Mouse (Mus musculus) ES-E14 (cell line): ENCODE results near the gene Sirt2. TPM values are rescaled to one million over a fixed set of nuclear protein-coding genes. Genes with fewer than 3 reads are reported as not detected.

Source experiments
- DNase-seq: peaks from one replicate; pipeline ENCODE4 v3.0.0-alpha.2; 2013; ENCODE audit warnings: low read depth, low spot score
- H3K27ac ChIP-seq: 2 replicates; pipeline ENCODE4 v1.5.1; 2012; ENCODE audit warnings: low read depth, mild to moderate bottlenecking, low read length, moderate library complexity, mixed read lengths; ENCODE audit not compliant: poor library complexity, insufficient read depth, severe bottlenecking
- H3K36me3 ChIP-seq: 2 replicates; pipeline ENCODE4 v1.6.1; 2012; ENCODE audit warnings: mild to moderate bottlenecking, low read length, moderate library complexity, mixed read lengths; ENCODE audit not compliant: control insufficient read depth, poor library complexity, insufficient read depth, severe bottlenecking
- H3K4me1 ChIP-seq, 2 experiments: fragments of 150-350 bp in 1 of 2; sonication (generic) in 1 of 2; 2 replicates each; pipeline ENCODE4 v1.6.1; 2012; ENCODE audit warnings: low read length in 2 of 2, mild to moderate bottlenecking in 1 of 2, mixed read lengths in 1 of 2; ENCODE audit not compliant: control insufficient read depth in 2 of 2, insufficient read depth in 2 of 2, poor library complexity in 1 of 2
- H3K4me3 ChIP-seq, 2 experiments: fragments of 150-350 bp in 1 of 2; sonication (generic) in 1 of 2; 2 replicates each; pipeline ENCODE4 v1.5.1; 2012; ENCODE audit warnings: low read length in 2 of 2, low read depth in 1 of 2, mild to moderate bottlenecking in 1 of 2, mixed read lengths in 1 of 2; ENCODE audit not compliant: insufficient read depth in 1 of 2, poor library complexity in 1 of 2, severe bottlenecking in 1 of 2
- H3K9ac ChIP-seq: 2 replicates; pipeline ENCODE4 v1.6.1; 2012; ENCODE audit warnings: low read depth, mild to moderate bottlenecking, low read length, mixed read lengths; ENCODE audit not compliant: poor library complexity, insufficient read depth, severe bottlenecking
- H3K9me3 ChIP-seq: fragments of 150-350 bp; sonication (generic); 2 replicates; pipeline ENCODE4 v1.6.1; 2012; ENCODE audit warnings: low read depth, mild to moderate bottlenecking, low read length; ENCODE audit not compliant: control insufficient read depth, insufficient read depth
- CHD2 ChIP-seq: IDR thresholded peaks from 2 replicates; pipeline ENCODE4 v1.6.1; 2014; ENCODE audit warnings: mild to moderate bottlenecking, low read depth, low read length, inconsistent platforms
- HCFC1 ChIP-seq: IDR thresholded peaks from 2 replicates; pipeline ENCODE4 v1.6.1; 2012; ENCODE audit warnings: low read length, inconsistent platforms, borderline replicate concordance; ENCODE audit not compliant: insufficient read depth
- MAFK ChIP-seq: IDR thresholded peaks from 2 replicates; pipeline ENCODE4 v1.6.1; 2014; ENCODE audit warnings: mild to moderate bottlenecking, low read depth, low read length, inconsistent platforms; ENCODE audit not compliant: insufficient read depth
- ZC3H11A ChIP-seq: IDR thresholded peaks from 2 replicates; pipeline ENCODE4 v1.6.1; 2012; ENCODE audit warnings: low read depth, mild to moderate bottlenecking, inconsistent platforms, low read length, borderline replicate concordance
- ZNF384 ChIP-seq: IDR thresholded peaks from 2 replicates; pipeline ENCODE4 v1.6.1; 2012; ENCODE audit warnings: low read depth, low read length, inconsistent platforms
- in situ Hi-C, 2 experiments: fragments of 600-800 bp; cut with MboI; formaldehyde crosslinking; loops; one replicate each; pipeline ENCODE4 v1.15.1; 2025; ENCODE audit warnings: low sequenced_read_pairs in 2 of 2, inconsistent platforms in 1 of 2; ENCODE audit not compliant: unreplicated experiment in 2 of 2
- total RNA-seq: library from RNA; depleted of rRNA; stranded (reverse); fragments of 300-350 nt; gene quantifications from 2 replicates; pipeline ENCODE4 v1.2.3, GENCODE M21; 2012; rRNA removed

Gene Sirt2
- total RNA-seq = 11.7 and 14.8 TPM in 2 replicates

- Histone ChIP-seq H3K9me3 (no peaks in the 10 kb centered on the region), H3K36me3 (peaks cover 4% of the 10 kb centered on the region; the same call in 1 of the 2 replicates), H3K27ac (no peak within 1 kb of the TSS), H3K4me1 (peaks cover 0 to 4% of the 10 kb centered on the region in 2 experiments; a peak in 1 of 4 replicates), H3K9ac (peak within 1 kb of the TSS; percentile 76), H3K4me3 (peak within 1 kb of the TSS; percentile 82 to 90)
- DNase-seq = peak; percentile 100
- in situ Hi-C loops = no loop called here
- no peak for TF ChIP-seq ZC3H11A
- TF ChIP-seq CHD2 = peak; percentile 86
- peak; percentile 100 for TF ChIP-seq HCFC1
Measured at GRCm38 (mm10) chr7:28766173-28766879, at the start of gene Sirt2. Sirt2 (plus strand) TSS chr7:28766735.

GRCm38 (mm10) chr7:28717726-28718125, 48.8 kb upstream of the Sirt2 start:
- Histone ChIP-seq H3K4me1 (peaks cover 2 to 17% of the 10 kb centered on the region in 2 experiments; a peak in 3 of 4 replicates), H3K27ac (no peak overlapping the region), H3K9ac (no peak overlapping the region), H3K9me3 (no peaks in the 10 kb centered on the region), H3K36me3 (no peaks in the 10 kb centered on the region), H3K4me3 (no peak overlapping the region; a peak in 2 of 4 replicates)
- in situ Hi-C loops = loop anchor here in 1 of 2 experiments (5.0 kb wide), 1 partner anchor 100 kb away; no protein-coding TSS in a partner anchor
- DNase-seq = no peak
- TF ChIP-seq ZC3H11A (no peak), HCFC1 (no peak), ZNF384 (no peak), CHD2 (no peak), MAFK (no peak)

- Histone ChIP-seq H3K36me3 (no peaks in the 10 kb centered on the region), H3K4me1 (peaks cover 2 to 10% of the 10 kb centered on the region in 2 experiments; a peak in 3 of 4 replicates), H3K9ac (no peak overlapping the region), H3K9me3 (no peaks in the 10 kb centered on the region), H3K27ac (no peak overlapping the region; the same call in 1 of the 2 replicates), H3K4me3 (no peak overlapping the region)
- DNase-seq = no peak
- no peak for TF ChIP-seq ZC3H11A
- TF ChIP-seq HCFC1 = no peak
- no peak for TF ChIP-seq CHD2
- no peak for TF ChIP-seq ZNF384
- no peak for TF ChIP-seq MAFK
- in situ Hi-C loops = loop anchor here in 1 of 2 experiments (5.0 kb wide), 1 partner anchor 102 kb away; no protein-coding TSS in a partner anchor
Measured at GRCm38 (mm10) chr7:28719159-28719558, 47.4 kb upstream of the Sirt2 start.

- no peaks in the 10 kb centered on the region for H3K36me3 ChIP-seq
- DNase-seq = no peak
- no peak overlapping the region; the same call in 1 of the 2 replicates for H3K9ac ChIP-seq
- no peak for TF ChIP-seq ZNF384
- TF ChIP-seq MAFK = no peak
- TF ChIP-seq CHD2 = no peak
- TF ChIP-seq ZC3H11A = no peak
- TF ChIP-seq HCFC1 = no peak
- no peak overlapping the region for H3K4me3 ChIP-seq
- in situ Hi-C loops = loop anchor here (5.0 to 10.0 kb wide), 2 partner anchors 102 to 115 kb away; no protein-coding TSS in a partner anchor
- H3K9me3 ChIP-seq = no peaks in the 10 kb centered on the region
- peak overlapping the region; percentile 6; the same call in 1 of the 2 replicates for H3K27ac ChIP-seq
- peaks cover 2 to 8% of the 10 kb centered on the region in 2 experiments; a peak in 3 of 4 replicates for H3K4me1 ChIP-seq
Measured at GRCm38 (mm10) chr7:28719650-28720049, 46.9 kb upstream of the Sirt2 start.
